Mouse (Mus musculus) ZHBTc4 (cell line): Measurements from ENCODE around the gene Btla.
A peak's percentile ranks its signal among the peaks of the same experiment; 100 is the strongest.

Experiments
- DNase-seq: peaks from one replicate; pipeline ENCODE4 v3.0.0-alpha.2; 2011; ENCODE audit warnings: low read depth, low spot score

The Btla gene

GRCm38 (mm10) chr16:45259663-45260062 lies 35.5 kb downstream of the Btla start:
- DNase-seq, result peak; percentile 57

GRCm38 (mm10) chr16:45261321-45261720 lies 37.2 kb downstream of the Btla start:
- peak; percentile 60 for DNase-seq

DNA sequence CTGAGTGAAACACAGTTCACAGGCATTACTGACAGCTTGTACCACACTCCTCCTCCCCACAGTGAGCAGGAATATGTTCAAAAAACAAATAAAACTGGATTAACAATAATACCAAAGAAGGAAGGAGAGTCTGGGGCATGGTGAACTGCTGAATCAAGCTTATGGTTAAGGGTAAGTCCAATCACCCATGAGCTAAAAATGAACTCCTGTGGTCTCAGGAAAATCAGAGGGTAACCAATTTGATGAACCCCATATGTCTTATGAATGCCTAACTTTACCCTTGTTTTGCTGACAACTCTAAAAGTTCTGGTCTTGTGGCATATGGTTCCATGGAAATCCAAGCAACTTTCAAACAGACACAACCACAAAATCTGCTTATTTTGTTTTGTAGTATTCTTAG lies 37.9 kb downstream of the Btla start:
- no peak for DNase-seq

DNA sequence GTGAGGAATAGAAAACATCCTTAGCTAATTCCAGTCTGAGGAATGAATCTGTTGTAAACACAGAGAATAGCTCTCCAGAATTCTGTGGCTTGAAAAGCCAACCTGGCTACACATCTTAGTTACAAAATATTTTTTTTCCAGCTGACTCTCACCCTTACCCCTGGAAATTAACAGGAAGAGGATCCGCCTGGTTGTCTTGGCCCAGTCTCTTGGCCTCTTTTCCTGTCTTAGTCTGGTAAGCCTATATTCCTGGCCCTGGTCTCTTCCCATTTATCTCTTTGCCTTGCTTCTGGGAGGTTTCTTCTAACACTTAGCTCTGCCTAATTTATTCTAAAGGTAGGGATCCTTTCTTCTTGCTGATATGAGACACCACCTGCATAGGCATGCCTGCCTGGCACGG lies 45.8 kb downstream of the Btla start:
- no peak for DNase-seq

DNA sequence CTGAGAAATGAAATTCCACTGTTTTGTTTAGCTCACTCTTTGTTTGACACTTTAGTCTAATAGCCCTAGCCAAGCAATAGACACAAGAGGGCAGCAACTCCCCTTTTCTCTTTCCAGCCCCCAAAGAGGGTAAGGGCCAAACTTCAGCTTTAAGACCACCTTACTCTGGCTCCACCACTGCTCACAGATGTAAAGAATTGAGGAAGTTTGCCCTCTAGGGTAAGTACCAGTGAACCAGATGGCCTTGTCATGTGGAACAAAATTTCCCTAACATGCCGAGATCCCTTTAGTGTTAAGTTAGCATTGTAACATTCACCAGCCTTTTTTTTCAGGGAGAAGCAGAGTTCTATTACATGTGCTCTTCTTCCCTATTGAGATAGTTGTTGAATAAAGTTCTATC lies 59.0 kb downstream of the Btla start:
- peak; percentile 32 for DNase-seq

DNA sequence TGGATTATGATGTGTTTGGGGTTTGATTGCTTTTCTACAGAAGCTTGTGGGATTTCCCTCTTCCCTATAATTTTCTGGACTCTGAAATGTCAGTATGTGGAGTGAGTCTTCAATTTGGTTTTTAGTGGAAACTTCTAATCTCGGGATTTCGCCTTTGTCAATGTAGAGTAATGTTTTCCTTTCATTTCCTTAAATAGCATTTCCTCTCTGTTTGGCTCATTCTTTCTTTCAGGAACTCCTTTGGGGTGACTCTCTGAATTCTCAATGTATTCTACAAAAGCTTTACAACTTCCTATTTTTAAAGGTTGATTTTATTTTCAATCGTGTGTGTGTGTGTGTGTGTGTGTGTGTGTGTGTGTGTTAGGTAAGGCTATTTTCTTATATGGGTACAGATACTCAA lies 73.7 kb downstream of the Btla start:
- DNase-seq, result no peak
